Mouse (Mus musculus) stomach, adult 2 months (tissue): ENCODE results near the gene Abcc4. TPM values are rescaled to one million over a fixed set of nuclear protein-coding genes. Genes with fewer than 3 reads are reported as not detected.

Source experiments
- polyA plus RNA-seq: library from polyadenylated mRNA; depleted of rRNA; stranded (reverse); fragments of >200 nt; gene quantifications from 2 replicates; pipeline ENCODE4 v1.2.3, GENCODE M21; 2012; rRNA removed

Abcc4 gene
- 1.4 and 4.2 TPM in 2 replicates for polyA plus RNA-seq

DNA sequence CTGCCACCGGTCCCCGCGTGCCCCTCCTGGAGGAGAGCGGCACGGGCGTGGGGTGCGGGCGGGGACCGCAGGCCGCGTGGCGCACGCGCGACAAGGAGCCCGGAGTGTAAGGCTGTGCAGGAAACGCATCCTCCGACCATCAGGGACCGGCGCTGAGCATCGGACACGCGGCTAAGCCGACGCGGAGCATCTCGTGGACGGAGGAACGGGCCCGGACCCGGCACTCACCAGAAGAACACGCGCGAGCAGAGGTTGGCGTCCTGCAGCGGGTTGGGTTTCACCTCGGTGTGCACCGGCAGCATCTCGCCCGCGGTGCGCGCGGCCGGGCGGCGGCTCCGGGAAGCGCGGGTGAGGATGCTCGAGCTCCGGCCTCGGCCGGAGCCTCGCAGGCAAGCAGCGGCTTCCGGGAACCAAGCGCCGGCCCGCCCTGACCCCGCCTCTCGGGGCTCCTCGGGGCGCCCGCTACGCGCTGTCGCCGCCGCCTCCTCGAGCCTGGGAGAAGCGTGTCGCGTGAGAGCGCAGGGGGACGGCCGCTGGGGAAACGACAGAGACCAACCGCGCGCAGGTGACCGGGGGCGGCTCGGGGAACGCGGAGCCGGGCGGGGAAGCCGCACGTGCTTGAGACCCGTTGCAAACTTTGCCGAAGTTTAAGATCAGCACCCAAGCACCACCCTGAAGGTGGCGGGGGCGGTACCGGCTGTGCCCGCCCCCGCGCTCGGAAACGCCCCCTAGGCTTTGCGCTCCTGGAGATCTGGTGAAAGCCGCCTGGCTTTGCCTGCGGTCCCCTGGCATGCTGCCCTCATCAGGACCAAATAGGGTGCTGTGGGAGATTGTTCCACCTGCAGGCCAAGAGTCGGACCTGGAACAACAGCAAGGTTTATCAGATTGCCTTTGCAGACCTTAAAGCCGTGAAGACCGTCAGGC is at the start of gene Abcc4:
Gene Abcc4, minus strand, starts transcription at position 412 of the 924 bp plus-strand sequence.

Other genes with a start within 250 kb of the Abcc4 start
- 0.25 and 0.66 TPM in 2 replicates for gene Cldn10, start 81.7 kb upstream of the Abcc4 start, polyA plus RNA-seq
- gene Dzip1, start 219.2 kb upstream of the Abcc4 start, polyA plus RNA-seq, result 2.7 and 4.1 TPM in 2 replicates
- gene Dnajc3, start 231.8 kb upstream of the Abcc4 start, polyA plus RNA-seq, result 4.3 and 4.6 TPM in 2 replicates